ENCODE assay signal across 25 mouse cellular contexts in the genomic region with DNA sequence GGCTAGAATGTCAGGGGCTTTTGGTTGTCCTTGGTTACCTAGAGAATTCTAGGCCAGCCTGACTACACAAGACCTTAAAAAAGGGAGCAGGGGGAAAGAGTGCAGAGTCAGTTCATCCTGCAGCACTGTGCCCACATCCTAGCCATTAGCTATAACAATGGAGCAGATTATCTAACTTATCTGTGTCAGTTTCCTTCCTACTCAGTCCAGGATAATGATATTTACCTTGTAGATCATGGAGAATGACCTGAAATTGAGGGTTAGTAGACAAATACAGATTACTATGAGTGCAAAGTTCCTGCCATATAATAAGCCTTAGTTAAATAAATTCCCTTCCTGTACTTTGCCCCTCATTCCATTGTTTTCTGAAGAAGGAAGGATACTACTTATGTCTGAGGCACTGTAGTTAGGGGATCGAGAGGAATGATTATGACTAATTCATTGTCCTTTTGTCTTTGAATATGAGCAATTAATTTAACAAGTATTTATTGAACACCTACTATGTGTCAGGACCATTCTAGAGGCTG. TPM values are rescaled to one million over a fixed set of nuclear protein-coding genes. Genes with fewer than 3 reads are reported as not detected.
"Had no signal": no experiment of that assay in that cellular context is flagged by ENCODE, and none has a peak within 500 bp of the region (broad histone marks: within the 10 kb centered on the region; RNA-seq: fewer than 3 reads in every experiment).

No protein-coding gene starts in this region.

- H3K36me3 ChIP-seq: limb, embryonic 10.5 days; limb, embryonic 13.5 days; liver, embryonic 13.5 days; midbrain, embryonic 12.5 days; neural tube, embryonic 13.5 days had no signal

- H3K27ac ChIP-seq: hindbrain, postnatal 0 days; kidney, postnatal 0 days; layer of hippocampus, adult 2 months; limb, embryonic 10.5 days; limb, embryonic 13.5 days; liver, embryonic 13.5 days; midbrain, embryonic 12.5 days; neural tube, embryonic 13.5 days had no signal

- DNase-seq: kidney, adult 2 months; kidney, postnatal 36 days; layer of hippocampus, adult 9-11 months; liver; liver, embryonic 13.5 days; lung, adult 2 months; lung, postnatal 14 days; lung, postnatal 4 days; thymus, postnatal 25 days had no signal

- H3K4me1 ChIP-seq: limb, embryonic 10.5 days; liver, embryonic 13.5 days; neural tube, embryonic 13.5 days had no signal

- H3K9ac ChIP-seq: limb, embryonic 13.5 days; liver, embryonic 13.5 days; midbrain, embryonic 12.5 days; neural tube, embryonic 13.5 days had no signal

- H3K4me2 ChIP-seq: limb, embryonic 13.5 days; liver, embryonic 13.5 days; midbrain, embryonic 12.5 days; neural tube, embryonic 13.5 days had no signal

- H3K4me3 ChIP-seq: layer of hippocampus, adult 2 months; limb, embryonic 10.5 days; limb, embryonic 13.5 days; liver, embryonic 13.5 days; midbrain, embryonic 12.5 days; myocyte; neural tube, embryonic 13.5 days had no signal

- H3K27me3 ChIP-seq: liver, embryonic 13.5 days; neural tube, embryonic 13.5 days had no signal

- ATAC-seq: hindbrain, postnatal 0 days; inflammation-experienced regulatory T-cells, adult 6 months; midbrain, embryonic 16.5 days had no signal

- H3K9me3 ChIP-seq: limb, embryonic 10.5 days; limb, embryonic 13.5 days; liver, embryonic 13.5 days; midbrain, embryonic 12.5 days; neural tube, embryonic 13.5 days had no signal

RNA-seq across cellular contexts. Expression of gene Gtsf2, which starts 30.9 kb away (rescaled TPM):
- polyA plus RNA-seq: inflammation-experienced regulatory T-cells, adult 6 months; kidney, adult 2 months; kidney, embryonic 14.5 days; kidney, postnatal 0 days; limb, embryonic 10.5 days; limb, embryonic 13.5 days; liver, embryonic 13.5 days; liver, embryonic 16.5 days; lung, adult 2 months; lung, embryonic 16.5 days; midbrain, embryonic 12.5 days; midbrain, embryonic 16.5 days; myocyte; neural tube, embryonic 13.5 days; small intestine, adult 2 months; spleen, adult 2 months had no signal

RNA-seq across cellular contexts. Expression of gene Gtsf1, which starts 48.9 kb away (rescaled TPM):
- polyA plus RNA-seq: kidney, adult 2 months; kidney, embryonic 14.5 days; kidney, postnatal 0 days; limb, embryonic 10.5 days; limb, embryonic 13.5 days; liver, embryonic 13.5 days; liver, embryonic 16.5 days; lung, adult 2 months; lung, embryonic 16.5 days; midbrain, embryonic 12.5 days; midbrain, embryonic 16.5 days; neural tube, embryonic 13.5 days; small intestine, adult 2 months; spleen, adult 2 months; thymus, postnatal 0 days had no signal

RNA-seq across cellular contexts. Expression of gene Ppp1r1a, which starts 58.7 kb away (rescaled TPM):
- polyA plus RNA-seq: myocyte had no signal
